Mouse (Mus musculus): ENCODE measurements around the gene Snx9. TPM values are rescaled to one million over a fixed set of nuclear protein-coding genes. Genes with fewer than 3 reads are reported as not detected.
A peak's percentile ranks its signal among the peaks of the same experiment; 100 is the strongest.

Snx9 gene
- polyA plus RNA-seq, 1 experiment = 24.7 TPM

DNA sequence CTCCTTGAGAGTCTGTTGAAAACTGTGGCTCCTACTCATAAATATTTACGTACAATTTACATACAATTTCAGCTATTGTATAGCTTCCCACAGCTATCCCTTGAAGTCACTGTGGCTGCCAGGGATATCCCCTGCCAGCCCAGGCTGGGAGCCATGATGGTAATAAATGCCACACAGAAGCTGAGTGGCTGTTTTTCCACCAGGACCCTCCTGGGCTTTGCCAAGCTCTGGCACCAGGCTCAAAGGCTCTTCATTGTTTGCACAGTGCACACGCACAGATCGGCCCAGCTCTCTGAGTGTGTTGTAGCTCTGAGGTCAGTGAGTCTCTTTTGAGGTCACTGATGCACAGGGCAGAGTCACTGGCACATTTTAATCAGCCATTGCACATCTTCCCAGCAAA, 128.1 kb downstream of the Snx9 start:
- no peak overlapping the region for H3K4me2 ChIP-seq (ENCODE audit: low read depth)
- no peaks in the 10 kb centered on the region for H3K36me3 ChIP-seq (ENCODE audit: control insufficient read depth, insufficient read depth)
- H3K4me3 ChIP-seq = no peak overlapping the region
- no peaks in the 10 kb centered on the region for H3K27me3 ChIP-seq (ENCODE audit: control insufficient read depth, insufficient read depth, insufficient read length)
- H3ac ChIP-seq (ENCODE audit: control insufficient read depth, insufficient read length) = no peak overlapping the region
- peaks cover 64% of the 10 kb centered on the region for H3K79me2 ChIP-seq (ENCODE audit: control insufficient read depth, insufficient read depth)
- TF ChIP-seq TCF12 (IDR thresholded peaks at IDR 0.05; ENCODE audit: insufficient read depth, poor library complexity, severe bottlenecking) (no peak), USF1 (IDR thresholded peaks at IDR 0.05; ENCODE audit: low read depth) (no peak), TCF3 (IDR thresholded peaks at IDR 0.05; ENCODE audit: insufficient read length, low read depth) (no peak)

- Histone ChIP-seq H3ac (ENCODE audit: control insufficient read depth, insufficient read length) (no peak overlapping the region), H3K4me2 (ENCODE audit: low read depth) (no peak overlapping the region)
- no peak for TF ChIP-seq TCF3 (IDR thresholded peaks at IDR 0.05; ENCODE audit: insufficient read length, low read depth)
- no peak for TF ChIP-seq POLR2A (IDR thresholded peaks at IDR 0.05; ENCODE audit: insufficient read length, low read depth)
- no peak for TF ChIP-seq USF1 (IDR thresholded peaks at IDR 0.05; ENCODE audit: low read depth)
- TF ChIP-seq REST (IDR thresholded peaks at IDR 0.05; ENCODE audit: insufficient read depth, insufficient read length) = no peak
- TF ChIP-seq CEBPB (IDR thresholded peaks at IDR 0.05; ENCODE audit: insufficient read depth, poor library complexity, severe bottlenecking) = no peak
- no peak for TF ChIP-seq TCF12 (IDR thresholded peaks at IDR 0.05; ENCODE audit: insufficient read depth, poor library complexity, severe bottlenecking)
- no peak for TF ChIP-seq E2F4 (IDR thresholded peaks at IDR 0.05; ENCODE audit: insufficient read depth)
- TF ChIP-seq MYOD1 (IDR thresholded peaks at IDR 0.05; ENCODE audit: control insufficient read depth in 1 of 3, insufficient read length in 2 of 3, low read depth in 2 of 3) = no peak
- TF ChIP-seq POLR2AphosphoS2 (IDR thresholded peaks at IDR 0.05; ENCODE audit: insufficient read length, low read depth) = no peak
- no peak for TF ChIP-seq MYOG (IDR thresholded peaks at IDR 0.05; ENCODE audit: control insufficient read depth in 1 of 3, insufficient read depth in 1 of 3, insufficient read length in 2 of 3, low read depth in 2 of 3)
- TF ChIP-seq MAX (IDR thresholded peaks at IDR 0.05; ENCODE audit: low read depth) = no peak
- TF ChIP-seq SRF (IDR thresholded peaks at IDR 0.05; ENCODE audit: control insufficient read depth, insufficient read length, low read depth) = no peak
Observed at GRCm38 (mm10) chr17:5970298-5970821, 129.2 kb downstream of the Snx9 start.

GRCm38 (mm10) chr17:5973536-5973935, 132.4 kb downstream of the Snx9 start:
- Histone ChIP-seq H3K36me3 (ENCODE audit: control insufficient read depth, insufficient read depth) (no peaks in the 10 kb centered on the region), H3K79me2 (ENCODE audit: control insufficient read depth, insufficient read depth) (peaks cover 34% of the 10 kb centered on the region), H3K27me3 (ENCODE audit: control insufficient read depth, insufficient read depth, insufficient read length) (no peaks in the 10 kb centered on the region), H3ac (ENCODE audit: control insufficient read depth, insufficient read length) (no peak overlapping the region), H3K4me2 (ENCODE audit: low read depth) (no peak overlapping the region), H3K4me3 (no peak overlapping the region)
- no peak for TF ChIP-seq TCF3 (IDR thresholded peaks at IDR 0.05; ENCODE audit: insufficient read length, low read depth)

More at GRCm38 (mm10) chr17:5970298-5970821, 129.2 kb downstream of the Snx9 start:
- Histone ChIP-seq H3K79me2 (ENCODE audit: control insufficient read depth, insufficient read depth) (peaks cover 59% of the 10 kb centered on the region), H3K4me3 (no peak overlapping the region), H3K27me3 (ENCODE audit: control insufficient read depth, insufficient read depth, insufficient read length) (no peaks in the 10 kb centered on the region), H3K36me3 (ENCODE audit: control insufficient read depth, insufficient read depth) (no peaks in the 10 kb centered on the region)

GRCm38 (mm10) chr17:5975099-5975977, 134.2 kb downstream of the Snx9 start:
- TF ChIP-seq POLR2A (IDR thresholded peaks at IDR 0.05; ENCODE audit: insufficient read length, low read depth) = peak; percentile 77
- peak; percentile 63 for TF ChIP-seq POLR2AphosphoS2 (IDR thresholded peaks at IDR 0.05; ENCODE audit: insufficient read length, low read depth)
- TF ChIP-seq USF1 (IDR thresholded peaks at IDR 0.05; ENCODE audit: low read depth) = no peak
- TF ChIP-seq TCF3 (IDR thresholded peaks at IDR 0.05; ENCODE audit: insufficient read length, low read depth) = no peak
- TF ChIP-seq E2F4 (IDR thresholded peaks at IDR 0.05; ENCODE audit: insufficient read depth) = no peak
- TF ChIP-seq MYOD1 (IDR thresholded peaks at IDR 0.05; ENCODE audit: control insufficient read depth in 1 of 3, insufficient read length in 2 of 3, low read depth in 2 of 3) = peak in 1 of 3 experiments; percentile 7
- TF ChIP-seq MYOG (IDR thresholded peaks at IDR 0.05; ENCODE audit: control insufficient read depth in 1 of 3, insufficient read depth in 1 of 3, insufficient read length in 2 of 3, low read depth in 2 of 3) = no peak
- no peak; the same call in 1 of the 2 replicates for TF ChIP-seq CEBPB (IDR thresholded peaks at IDR 0.05; ENCODE audit: insufficient read depth, poor library complexity, severe bottlenecking)
- H3K27me3 ChIP-seq (ENCODE audit: control insufficient read depth, insufficient read depth, insufficient read length) = no peaks in the 10 kb centered on the region
- H3K79me2 ChIP-seq (ENCODE audit: control insufficient read depth, insufficient read depth) = peaks cover 32% of the 10 kb centered on the region
- peak overlapping the region; percentile 32 for H3ac ChIP-seq (ENCODE audit: control insufficient read depth, insufficient read length)
- peak overlapping the region; percentile 88 for H3K4me2 ChIP-seq (ENCODE audit: low read depth)
- peak overlapping the region; percentile 41 for H3K4me3 ChIP-seq
- no peaks in the 10 kb centered on the region for H3K36me3 ChIP-seq (ENCODE audit: control insufficient read depth, insufficient read depth)

DNA sequence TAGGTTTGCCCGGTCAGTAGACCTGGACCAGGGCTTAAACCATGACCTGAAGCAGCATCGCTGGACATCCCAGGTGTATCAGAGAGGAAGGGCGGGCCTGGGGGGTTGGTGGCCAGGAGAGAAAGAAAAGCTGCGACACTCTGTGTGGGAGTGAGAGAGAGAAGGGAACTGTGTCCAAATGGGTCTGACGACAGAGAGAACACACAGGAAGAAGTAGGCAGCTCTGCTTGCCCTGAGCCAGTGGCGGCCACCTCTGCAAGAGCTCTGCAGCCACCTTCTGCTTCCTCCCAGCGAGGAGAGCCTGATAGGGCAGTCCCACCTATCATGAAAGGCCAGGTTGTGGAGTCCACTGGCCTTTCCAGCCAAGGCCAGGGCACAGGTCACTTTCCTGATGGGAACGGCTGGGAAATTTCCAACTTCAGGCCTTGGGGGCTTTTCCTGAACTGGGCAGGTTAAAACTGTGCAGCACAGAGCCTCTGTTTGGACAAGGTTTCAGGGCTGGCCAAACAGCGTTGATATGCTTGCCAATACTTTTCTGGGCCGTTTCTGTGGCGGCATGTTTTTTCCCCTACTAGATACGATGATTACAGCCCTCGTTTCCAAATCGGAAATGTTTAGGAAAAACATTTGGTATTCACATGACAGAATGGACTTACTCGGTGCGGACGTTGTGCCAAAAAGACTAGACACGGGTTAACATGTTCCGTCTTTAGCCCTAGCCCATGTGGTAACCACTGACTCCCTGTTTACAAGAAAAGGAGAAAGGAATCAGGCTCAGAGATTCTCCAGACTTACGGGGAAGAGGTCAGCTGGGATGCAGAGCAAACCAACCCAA, 135.3 kb downstream of the Snx9 start:
- peaks cover 40% of the 10 kb centered on the region for H3K79me2 ChIP-seq (ENCODE audit: control insufficient read depth, insufficient read depth)
- no peaks in the 10 kb centered on the region for H3K27me3 ChIP-seq (ENCODE audit: control insufficient read depth, insufficient read depth, insufficient read length)
- H3K36me3 ChIP-seq (ENCODE audit: control insufficient read depth, insufficient read depth) = no peaks in the 10 kb centered on the region
- H3K4me2 ChIP-seq (ENCODE audit: low read depth) = peak overlapping the region; percentile 88
- H3K4me3 ChIP-seq = peak overlapping the region; percentile 41
- peak overlapping the region; percentile 32 for H3ac ChIP-seq (ENCODE audit: control insufficient read depth, insufficient read length)
- TF ChIP-seq POLR2A (IDR thresholded peaks at IDR 0.05; ENCODE audit: insufficient read length, low read depth) (peak; percentile 46), POLR2AphosphoS2 (IDR thresholded peaks at IDR 0.05; ENCODE audit: insufficient read length, low read depth) (peak; percentile 54), MAX (IDR thresholded peaks at IDR 0.05; ENCODE audit: low read depth) (no peak), TCF12 (IDR thresholded peaks at IDR 0.05; ENCODE audit: insufficient read depth, poor library complexity, severe bottlenecking) (no peak), REST (IDR thresholded peaks at IDR 0.05; ENCODE audit: insufficient read depth, insufficient read length) (no peak)

Measured in myocyte (in vitro differentiated cells).